Mouse (Mus musculus) kidney, postnatal 36 days (tissue): ENCODE results near the gene Zfp775.
A peak's percentile ranks its signal among the peaks of the same experiment; 100 is the strongest.

ENCODE experiments used
- DNase-seq, 2 experiments: peaks; one replicate each; pipeline ENCODE4 v3.0.0; 2021 to 2022; ENCODE audit warnings: mixed read lengths in 2 of 2

Gene Zfp775

GRCm38 (mm10) chr6:48628808-48629660 is 27.2 kb downstream of the Zfp775 start:
- DNase-seq: peak in 1 of 2 experiments; percentile 57

- DNase-seq: peak; percentile 74 to 78
Observed at GRCm38 (mm10) chr6:48629661-48630034, 27.8 kb downstream of the Zfp775 start.

GRCm38 (mm10) chr6:48630831-48631230 is 29.0 kb downstream of the Zfp775 start:
- DNase-seq: no peak

- DNase-seq: no peak
Observed at GRCm38 (mm10) chr6:48635105-48635504, 33.2 kb downstream of the Zfp775 start.

- DNase-seq: no peak
Observed at GRCm38 (mm10) chr6:48636515-48636914, 34.7 kb downstream of the Zfp775 start.

- no peak for DNase-seq
Observed at GRCm38 (mm10) chr6:48637811-48638500, 36.1 kb downstream of the Zfp775 start.

GRCm38 (mm10) chr6:48638553-48638952 is 36.7 kb downstream of the Zfp775 start:
- DNase-seq: peak in 1 of 2 experiments; percentile 55

- no peak for DNase-seq
Observed at GRCm38 (mm10) chr6:48641391-48641790, 39.5 kb downstream of the Zfp775 start.

- DNase-seq: peak; percentile 58 to 67
Observed at GRCm38 (mm10) chr6:48642764-48643292, 41.0 kb downstream of the Zfp775 start.

GRCm38 (mm10) chr6:48645660-48646308 is 43.9 kb downstream of the Zfp775 start:
- peak; percentile 85 to 90 for DNase-seq

- DNase-seq: no peak
Observed at GRCm38 (mm10) chr6:48646309-48646690, 44.4 kb downstream of the Zfp775 start.

GRCm38 (mm10) chr6:48646995-48647394 is 45.1 kb downstream of the Zfp775 start, which contains the start of gene Gimap8:
Gene Gimap8 (plus strand): TSS chr6:48647234.
- peak; percentile 86 to 87 for DNase-seq

GRCm38 (mm10) chr6:48647611-48648010 is 45.7 kb downstream of the Zfp775 start:
- DNase-seq: no peak

GRCm38 (mm10) chr6:48648779-48649178 is 46.9 kb downstream of the Zfp775 start:
- peak; percentile 43 to 68 for DNase-seq

- DNase-seq: peak in 1 of 2 experiments; percentile 59
Observed at GRCm38 (mm10) chr6:48650041-48650440, 48.2 kb downstream of the Zfp775 start.

GRCm38 (mm10) chr6:48658721-48659120 is 56.9 kb downstream of the Zfp775 start:
- no peak for DNase-seq

- DNase-seq: no peak
Observed at GRCm38 (mm10) chr6:48664750-48665149, 62.9 kb downstream of the Zfp775 start.

GRCm38 (mm10) chr6:48665471-48665870 is 63.6 kb downstream of the Zfp775 start:
- no peak for DNase-seq

GRCm38 (mm10) chr6:48666159-48666586 is 64.3 kb downstream of the Zfp775 start:
- DNase-seq: peak; percentile 57 to 79

GRCm38 (mm10) chr6:48668022-48668421 is 66.2 kb downstream of the Zfp775 start:
- DNase-seq: no peak

- DNase-seq: no peak
Observed at GRCm38 (mm10) chr6:48669446-48669969, 67.6 kb downstream of the Zfp775 start.
